Mouse (Mus musculus): ENCODE measurements around the gene Ireb2.
"Not testable (repeated sequence)": the region's sequence is repeated elsewhere in the genome, so short reads cannot be mapped to it uniquely, and the experiment has no call there.

Ireb2 gene

GRCm38 (mm10) chr9:54892111-54892510 is 28.5 kb downstream of the Ireb2 start:
- no peak for DNase-seq (ENCODE audit: extremely low spot score, low read depth, low spot score)

GRCm38 (mm10) chr9:54897097-54897496 is 33.5 kb downstream of the Ireb2 start:
- no peak for DNase-seq (ENCODE audit: extremely low spot score, low read depth, low spot score)

GRCm38 (mm10) chr9:54909446-54909845 is 45.9 kb downstream of the Ireb2 start:
- DNase-seq (ENCODE audit: extremely low spot score, low read depth, low spot score), result no peak

- no peak for DNase-seq (ENCODE audit: extremely low spot score, low read depth, low spot score)
Observed at GRCm38 (mm10) chr9:54915576-54915975, 52.0 kb downstream of the Ireb2 start.

- DNase-seq (ENCODE audit: extremely low spot score, low read depth, low spot score), result no peak
Observed at GRCm38 (mm10) chr9:54916401-54916800, 52.8 kb downstream of the Ireb2 start.

GRCm38 (mm10) chr9:54917010-54917677 is 53.6 kb downstream of the Ireb2 start, which contains the start of gene Hykk:
Gene Hykk, plus strand, starts transcription at chr9:54917283.
- DNase-seq (ENCODE audit: extremely low spot score, low read depth, low spot score), result peak; percentile 90

- DNase-seq (ENCODE audit: extremely low spot score, low read depth, low spot score), result no peak
Observed at GRCm38 (mm10) chr9:54918191-54918590, 54.6 kb downstream of the Ireb2 start.

- no peak for DNase-seq (ENCODE audit: extremely low spot score, low read depth, low spot score)
Observed at GRCm38 (mm10) chr9:54918781-54919180, 55.2 kb downstream of the Ireb2 start.

GRCm38 (mm10) chr9:54919946-54920345 is 56.4 kb downstream of the Ireb2 start:
- no peak for DNase-seq (ENCODE audit: extremely low spot score, low read depth, low spot score)

- DNase-seq (ENCODE audit: extremely low spot score, low read depth, low spot score), result no peak
Observed at GRCm38 (mm10) chr9:54930741-54931140, 67.2 kb downstream of the Ireb2 start.

- no peak for DNase-seq (ENCODE audit: extremely low spot score, low read depth, low spot score)
Observed at GRCm38 (mm10) chr9:54931765-54932164, 68.2 kb downstream of the Ireb2 start.

- DNase-seq (ENCODE audit: extremely low spot score, low read depth, low spot score), result no peak
Observed at GRCm38 (mm10) chr9:54932379-54932778, 68.8 kb downstream of the Ireb2 start.

- no peak for DNase-seq (ENCODE audit: extremely low spot score, low read depth, low spot score)
Observed at GRCm38 (mm10) chr9:54942071-54942470, 78.5 kb downstream of the Ireb2 start.

GRCm38 (mm10) chr9:54944467-54944866 is 80.9 kb downstream of the Ireb2 start:
- no peak for DNase-seq (ENCODE audit: extremely low spot score, low read depth, low spot score)

- DNase-seq (ENCODE audit: extremely low spot score, low read depth, low spot score), result no peak
Observed at GRCm38 (mm10) chr9:54946256-54946655, 82.7 kb downstream of the Ireb2 start.

GRCm38 (mm10) chr9:54949465-54949864 is 85.9 kb downstream of the Ireb2 start:
- no peak for DNase-seq (ENCODE audit: extremely low spot score, low read depth, low spot score)

- not testable (repeated sequence) for DNase-seq (ENCODE audit: extremely low spot score, low read depth, low spot score)
Observed at GRCm38 (mm10) chr9:54950162-54950561, 86.6 kb downstream of the Ireb2 start.

- peak; percentile 68 for DNase-seq (ENCODE audit: extremely low spot score, low read depth, low spot score)
Observed at GRCm38 (mm10) chr9:54950575-54951321, 87.2 kb downstream of the Ireb2 start, which contains the start of the genes Psma4 and AY074887. Gene Psma4, plus strand, starts transcription at chr9:54950790. Gene AY074887, minus strand, starts transcription at chr9:54950998.

GRCm38 (mm10) chr9:54961059-54961458 is 97.5 kb downstream of the Ireb2 start:
- DNase-seq (ENCODE audit: extremely low spot score, low read depth, low spot score), result no peak

Measured in hindlimb bud, embryonic 11.5 days (tissue).